Mouse (Mus musculus) c-Kit-positive CD71-positive TER-119-negative erythroid progenitor cells, embryonic 14.5 days (primary cell): ENCODE results near the gene Olfr665.
"Not testable (repeated sequence)": the region's sequence is repeated elsewhere in the genome, so short reads cannot be mapped to it uniquely, and the experiment has no call there.

Source experiments
- DNase-seq: peaks from one replicate; pipeline ENCODE4 v3.0.0-alpha.2; 2013; ENCODE audit warnings: low read depth

Gene Olfr665

DNA sequence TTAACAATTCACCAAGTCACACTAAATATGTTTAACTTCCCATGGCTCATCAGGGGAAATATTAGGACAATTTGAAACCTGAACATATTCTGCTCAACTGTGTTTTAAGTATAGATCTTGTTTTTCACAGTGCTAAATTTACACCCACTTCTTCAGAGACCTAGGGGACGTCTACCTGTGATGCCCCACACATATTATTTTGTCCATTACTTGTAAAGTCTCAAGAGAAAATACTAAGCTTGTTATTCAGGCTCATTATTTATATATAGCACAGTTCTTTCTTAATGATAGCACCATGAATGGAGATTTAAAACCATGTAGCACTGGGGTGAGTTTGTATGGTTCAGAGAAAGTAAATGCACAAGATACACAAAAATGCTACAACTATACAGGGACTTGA is at the start of gene Olfr665:
Gene Olfr665, plus strand, starts transcription at position 301 of the 400 bp plus-strand sequence.
- DNase-seq = no peak

DNA sequence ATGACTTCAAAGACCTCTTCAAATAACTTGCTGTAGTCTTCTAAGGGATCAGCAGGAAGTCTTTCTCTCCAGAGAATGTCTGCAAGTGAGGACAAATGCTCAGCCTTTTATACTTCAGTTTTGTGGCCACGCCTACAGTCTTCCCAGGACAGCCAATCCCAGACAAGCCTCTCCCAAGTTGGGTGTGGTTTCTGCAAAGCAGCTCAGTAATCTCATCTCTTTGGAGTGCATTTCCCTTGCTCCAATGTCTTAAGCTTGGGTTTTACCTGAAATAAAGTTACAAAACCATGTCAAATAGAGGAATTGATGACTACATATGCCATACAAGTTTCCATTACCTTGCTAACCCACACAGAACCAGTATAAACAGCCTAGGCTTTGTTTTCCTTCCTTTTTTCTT is 35.3 kb upstream of the Olfr665 start, which contains the start of gene Usp17lb:
Gene Usp17lb, minus strand, starts transcription at position 101 of the 400 bp plus-strand sequence.
- DNase-seq = no peak

DNA sequence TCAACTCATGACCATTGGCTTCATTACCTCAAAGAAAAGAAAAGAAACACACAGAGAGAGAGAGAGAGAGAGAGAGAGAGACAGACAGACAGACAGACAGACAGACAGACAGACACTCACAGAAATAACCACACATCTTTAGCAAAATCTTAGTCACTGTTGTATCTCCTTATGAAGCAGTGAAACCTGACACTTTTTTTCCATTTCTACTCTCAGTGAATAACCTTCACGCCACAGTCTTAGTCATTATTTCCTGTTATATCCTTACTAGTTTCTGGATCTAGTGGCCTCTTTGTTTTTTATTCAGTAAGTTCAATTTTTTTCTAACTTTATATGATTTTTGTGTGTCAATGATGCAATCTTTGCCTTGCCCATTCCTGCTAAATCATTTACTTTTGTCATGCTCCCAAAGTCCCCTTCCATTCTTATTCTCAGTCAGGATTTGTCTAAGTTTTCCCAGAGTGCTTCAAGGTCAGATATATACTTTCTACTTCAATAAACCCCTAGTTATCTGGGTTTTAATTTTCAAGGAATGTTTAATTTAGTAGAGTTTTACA is 34.0 kb upstream of the Olfr665 start:
- DNase-seq = no peak

DNA sequence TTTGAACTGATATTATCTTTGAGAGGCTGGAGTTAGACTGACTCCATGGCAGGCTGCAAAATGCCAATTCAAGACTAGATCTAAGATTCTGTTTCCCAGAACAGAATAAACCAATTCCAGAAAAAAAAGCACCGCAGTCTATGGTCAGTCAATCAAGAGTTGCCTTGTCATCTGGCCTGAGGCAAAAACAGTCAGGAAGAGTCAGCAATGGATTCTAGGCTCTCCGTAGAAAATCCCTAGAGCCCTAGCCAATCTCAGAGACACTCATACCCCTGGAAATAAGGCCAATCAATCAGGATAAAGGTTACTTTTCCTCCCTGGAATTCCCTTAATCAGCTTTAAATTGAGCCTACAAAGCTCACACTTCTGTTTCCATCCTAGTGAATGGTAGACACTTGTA is 26.3 kb upstream of the Olfr665 start:
- not testable (repeated sequence) for DNase-seq

DNA sequence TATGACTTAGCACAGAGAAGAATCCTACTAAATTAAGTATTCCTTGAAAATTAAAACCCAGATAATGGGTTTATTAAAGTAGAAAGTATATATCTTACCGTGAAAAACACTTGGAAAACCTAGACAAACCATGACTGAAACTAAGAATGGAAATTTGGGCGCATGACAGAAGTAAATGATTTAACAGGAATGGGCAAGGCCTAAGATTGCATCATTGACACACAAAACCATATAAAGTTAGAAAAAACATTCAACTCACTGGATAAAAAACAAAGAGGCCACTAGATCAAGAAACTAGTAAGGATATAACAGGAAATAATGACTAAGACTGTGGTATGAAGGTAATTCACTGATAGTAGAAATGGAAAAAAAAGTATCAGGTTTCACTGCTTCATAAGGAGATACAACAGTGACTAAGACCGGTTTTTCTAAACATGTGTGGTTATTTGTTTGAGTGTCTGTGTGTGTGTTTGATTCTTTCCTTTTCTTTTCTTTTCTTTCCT is 22.5 kb upstream of the Olfr665 start:
- no peak for DNase-seq

DNA sequence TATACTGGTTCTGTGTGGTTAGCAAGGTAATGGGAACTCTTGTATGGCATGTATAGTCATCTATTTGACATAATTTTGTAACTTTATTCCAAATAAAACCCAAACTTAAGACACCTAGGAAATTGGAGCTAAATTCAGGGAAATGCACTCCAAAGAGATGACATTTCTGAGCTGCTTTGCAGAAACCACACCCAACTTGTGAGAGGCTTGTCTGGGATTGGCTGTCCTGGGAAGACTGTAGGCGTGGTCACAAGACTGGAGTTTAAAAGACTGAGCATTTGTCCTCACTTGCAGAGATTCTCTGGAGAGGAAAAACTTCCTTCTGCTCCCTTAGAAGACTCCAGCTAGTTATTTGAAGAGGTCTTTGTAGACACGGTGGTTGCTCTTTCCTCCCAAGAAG is 21.1 kb upstream of the Olfr665 start, which contains the start of gene Usp17la:
Gene Usp17la, plus strand, starts transcription at position 301 of the 400 bp plus-strand sequence.
- DNase-seq = not testable (repeated sequence)

DNA sequence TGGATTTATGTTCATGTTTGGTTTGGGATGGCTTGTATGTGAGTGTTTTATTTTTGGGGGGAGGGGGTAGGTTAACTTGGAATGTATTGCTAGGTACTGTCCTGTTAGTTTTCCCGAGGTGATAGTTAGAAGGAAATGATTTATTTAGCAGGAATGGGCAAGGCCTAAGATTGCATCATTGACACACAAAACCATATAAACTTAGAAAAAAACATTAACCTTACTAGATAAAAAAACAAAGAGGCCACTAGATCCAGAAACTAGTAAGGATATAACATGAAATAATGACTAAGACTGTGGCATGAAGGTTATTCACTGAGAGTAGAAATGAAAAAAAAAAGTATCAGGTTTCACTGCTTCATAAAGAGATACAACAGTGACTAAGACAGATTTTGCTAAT is 20.1 kb upstream of the Olfr665 start:
- no peak for DNase-seq

DNA sequence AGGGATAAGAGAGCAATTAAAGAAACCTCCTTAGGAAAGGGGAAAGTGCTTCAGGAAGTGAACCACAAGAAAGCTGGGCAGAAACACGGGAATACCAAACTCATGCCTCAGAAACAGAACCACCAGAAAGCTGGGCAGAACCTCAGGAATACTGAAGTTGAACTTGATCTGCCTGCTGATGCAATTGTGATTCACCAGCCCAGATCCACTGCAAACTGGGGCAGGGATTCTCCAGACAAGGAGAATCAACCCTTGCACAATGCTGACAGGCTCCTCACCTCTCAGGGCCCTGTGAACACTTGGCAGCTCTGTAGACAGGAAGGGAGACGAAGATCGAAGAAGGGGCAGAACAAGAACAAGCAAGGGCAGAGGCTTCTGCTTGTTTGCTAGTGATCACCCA is 16.4 kb upstream of the Olfr665 start:
- no peak for DNase-seq

DNA sequence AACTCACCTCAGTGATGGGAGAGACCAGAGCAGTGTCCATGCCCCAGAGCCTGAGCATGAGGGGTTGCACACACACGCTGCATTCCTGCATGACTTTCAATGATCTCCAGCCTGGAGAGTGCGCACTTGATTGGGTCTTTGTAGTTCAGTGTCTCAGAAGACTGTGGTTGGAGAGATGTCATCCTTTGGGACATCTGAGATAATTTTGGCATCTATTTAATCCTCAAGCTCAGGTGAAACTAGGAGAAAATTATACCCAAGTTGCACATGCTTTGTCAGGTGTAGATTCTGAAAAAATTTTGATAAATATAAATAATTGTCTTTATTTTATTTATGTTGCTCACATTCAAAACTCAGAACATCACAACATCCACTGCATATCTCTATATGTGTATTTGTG is 18.0 kb downstream of the Olfr665 start, which contains the start of gene Olfr666:
Gene Olfr666, minus strand, starts transcription at position 101 of the 400 bp plus-strand sequence.
- no peak for DNase-seq

DNA sequence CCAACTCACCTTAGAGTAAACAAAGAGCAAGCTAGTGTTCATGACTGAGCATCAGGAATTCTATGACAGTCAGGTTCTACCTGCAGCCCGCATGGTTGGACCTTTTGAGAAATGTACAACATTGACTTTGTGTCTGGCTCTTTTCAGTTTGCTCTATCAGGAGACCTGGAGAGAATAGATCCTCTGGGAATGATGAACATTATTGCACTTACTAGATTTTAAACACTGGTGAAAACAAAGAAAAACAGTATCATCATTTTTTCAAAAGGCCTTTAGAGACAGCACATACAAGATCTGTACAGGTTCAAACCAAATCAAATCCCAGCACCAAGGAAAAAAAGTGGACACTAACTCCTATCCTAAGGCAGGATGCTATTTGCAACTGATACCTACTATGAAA is 43.6 kb downstream of the Olfr665 start, which contains the start of gene Olfr667:
Gene Olfr667, minus strand, starts transcription at position 101 of the 400 bp plus-strand sequence.
- no peak for DNase-seq

DNA sequence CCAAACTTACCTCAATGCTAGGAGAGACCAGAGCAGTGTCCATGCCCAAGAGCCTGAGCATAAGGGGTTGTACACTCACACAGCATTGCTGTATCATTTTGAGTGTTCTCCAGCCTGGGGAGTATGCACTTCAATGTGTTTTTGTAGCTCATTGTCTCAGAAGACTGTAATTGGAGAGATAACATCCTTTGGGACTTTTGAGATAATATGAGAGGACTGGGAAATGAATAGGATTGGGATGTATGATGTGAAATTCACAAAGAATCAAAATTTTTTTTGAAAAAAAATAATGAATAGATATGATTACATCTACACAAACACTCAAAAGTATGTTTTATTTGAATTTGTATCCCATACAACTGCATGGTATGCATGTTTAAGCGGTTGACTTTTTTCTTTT is 50.1 kb downstream of the Olfr665 start, which contains the start of gene Olfr668:
Gene Olfr668, minus strand, starts transcription at position 101 of the 400 bp plus-strand sequence.
- DNase-seq = no peak
